Mouse (Mus musculus) T-helper 1 cell (primary cell): ENCODE measurements around the gene Angptl6.
"Not testable (repeated sequence)": the region's sequence is repeated elsewhere in the genome, so short reads cannot be mapped to it uniquely, and the experiment has no call there.

ENCODE experiments used
- in situ Hi-C: fragments of 300-600 bp; cut with MboI, MseI; formaldehyde crosslinking; loops from one replicate; pipeline ENCODE4 v1.15.1; 2025; ENCODE audit warnings: high pct_unique_total_duplicates

Angptl6 gene

GRCm38 (mm10) chr9:20838931-20839330 is 40.6 kb downstream of the Angptl6 start:
- in situ Hi-C loops, result no loop called here

GRCm38 (mm10) chr9:20837184-20837947 is 42.2 kb downstream of the Angptl6 start:
- in situ Hi-C loops, result no loop called here

- in situ Hi-C loops, result not testable (repeated sequence)
These were observed 44.0 kb downstream of the Angptl6 start for GRCm38 (mm10) chr9:20835431-20835954.

GRCm38 (mm10) chr9:20834881-20835280 is 44.6 kb downstream of the Angptl6 start:
- in situ Hi-C loops, result loop anchor here (5.0 kb wide), 1 partner anchor 88 kb away; the partner anchor contains the start of gene Olfm2

- in situ Hi-C loops, result loop anchor here (5.0 kb wide), 1 partner anchor 84 kb away; the partner anchor contains the start of gene Olfm2
These were observed 48.5 kb downstream of the Angptl6 start for GRCm38 (mm10) chr9:20830901-20831643.

- in situ Hi-C loops, result no loop called here
These were observed 51.4 kb downstream of the Angptl6 start for GRCm38 (mm10) chr9:20828127-20828526.

- in situ Hi-C loops, result no loop called here
These were observed 53.7 kb downstream of the Angptl6 start for GRCm38 (mm10) chr9:20825781-20826180.
